ENCODE assay signal across 7 mouse cellular contexts in genomic region chr3:65585823-65586482, GRCm38 (mm10). TPM values are rescaled to one million over a fixed set of nuclear protein-coding genes. Genes with fewer than 3 reads are reported as not detected.
DNase-seq lines count a peak whose midpoint lies in the region; ATAC-seq lines count a peak whose summit lies in the region.

No protein-coding gene starts in this region.

- WGBS in forebrain, embryonic 15.5 days, result 23% methylated on average over 16 of the region's 16 CpGs
- WGBS in limb, embryonic 15.5 days, result 30% methylated on average over 16 of the region's 16 CpGs
- 32% methylated on average over 16 of the region's 16 CpGs for WGBS in stomach, embryonic 16.5 days

- peaks cover 7% of the 10 kb centered on the region for H3K27me3 ChIP-seq in megakaryocyte, embryonic 14.5 days (replicated peaks)
- no peaks in the 10 kb centered on the region for H3K27me3 ChIP-seq in forebrain, embryonic 15.5 days
- H3K27me3 ChIP-seq in limb, embryonic 15.5 days, result no peaks in the 10 kb centered on the region
- no peaks in the 10 kb centered on the region for H3K27me3 ChIP-seq in stomach, embryonic 16.5 days (ENCODE audit: control insufficient read depth, insufficient read depth, low read length)

- peak overlapping the region; percentile 33; the same call in 1 of the 2 replicates for H3K9ac ChIP-seq in forebrain, embryonic 15.5 days (replicated peaks)
- no peak overlapping the region for H3K9ac ChIP-seq in limb, embryonic 15.5 days
- peak overlapping the region; percentile 67 for H3K9ac ChIP-seq in stomach, embryonic 16.5 days (ENCODE audit: low read length)

- no peaks in the 10 kb centered on the region for H3K9me3 ChIP-seq in megakaryocyte, embryonic 14.5 days
- H3K9me3 ChIP-seq in forebrain, embryonic 15.5 days, result no peaks in the 10 kb centered on the region; the same call in 1 of the 2 replicates
- H3K9me3 ChIP-seq in limb, embryonic 15.5 days, result no peaks in the 10 kb centered on the region
- H3K9me3 ChIP-seq in stomach, embryonic 16.5 days (replicated peaks; ENCODE audit: control insufficient read depth, low read length), result no peaks in the 10 kb centered on the region

- peak overlapping the region; percentile 46 for H3K4me2 ChIP-seq in forebrain, embryonic 15.5 days (replicated peaks)
- H3K4me2 ChIP-seq in limb, embryonic 15.5 days, result peak overlapping the region; percentile 48
- peak overlapping the region; percentile 60 for H3K4me2 ChIP-seq in stomach, embryonic 16.5 days (ENCODE audit: low read depth, low read length)

- no peak overlapping the region for H3K27ac ChIP-seq in forebrain, embryonic 15.5 days (replicated peaks)
- H3K27ac ChIP-seq in limb, embryonic 15.5 days, result no peak overlapping the region
- peak overlapping the region; percentile 28; the same call in 1 of the 2 replicates for H3K27ac ChIP-seq in stomach, embryonic 16.5 days (ENCODE audit: low read length)

- no peaks in the 10 kb centered on the region for H3K36me3 ChIP-seq in megakaryocyte, embryonic 14.5 days (replicated peaks; ENCODE audit: low read length)
- no peaks in the 10 kb centered on the region for H3K36me3 ChIP-seq in forebrain, embryonic 15.5 days
- no peaks in the 10 kb centered on the region for H3K36me3 ChIP-seq in limb, embryonic 15.5 days
- H3K36me3 ChIP-seq in stomach, embryonic 16.5 days (ENCODE audit: control insufficient read depth, insufficient read depth, low read length), result no peaks in the 10 kb centered on the region

- DNase-seq in left cerebral cortex, postnatal 14 days (ENCODE audit: low spot score in 2 of 2), result no peak
- no peak for DNase-seq in retina, postnatal 1 day

- H3K4me1 ChIP-seq in megakaryocyte, embryonic 14.5 days, result peaks cover 5% of the 10 kb centered on the region; the same call in 1 of the 2 replicates
- H3K4me1 ChIP-seq in forebrain, embryonic 15.5 days, result peaks cover 21% of the 10 kb centered on the region
- peaks cover 13% of the 10 kb centered on the region for H3K4me1 ChIP-seq in limb, embryonic 15.5 days
- H3K4me1 ChIP-seq in stomach, embryonic 16.5 days (ENCODE audit: control insufficient read depth, insufficient read depth, low read length), result peaks cover 13% of the 10 kb centered on the region; the same call in 1 of the 2 replicates

- intact Hi-C loops in left cerebral cortex, postnatal 14 days (cut with DNase I), result no loop called here

- no peak for ATAC-seq in megakaryocyte, adult 5-6 weeks (ENCODE audit: poor library complexity, severe bottlenecking)
- ATAC-seq in forebrain, embryonic 15.5 days (replicated peaks), result peak; percentile 51; the same call in 1 of the 2 replicates
- ATAC-seq in limb, embryonic 15.5 days (ENCODE audit: insufficient number of reproducible peaks, low FRiP score, low TSS enrichment, low read depth), result no peak
- ATAC-seq in stomach, embryonic 16.5 days (ENCODE audit: insufficient read depth, low FRiP score), result no peak

- peak overlapping the region; percentile 78 for H3K4me3 ChIP-seq in megakaryocyte, embryonic 14.5 days (replicated peaks)
- H3K4me3 ChIP-seq in forebrain, embryonic 15.5 days, result peak overlapping the region; percentile 31
- peak overlapping the region; percentile 29 for H3K4me3 ChIP-seq in limb, embryonic 15.5 days
- peak overlapping the region; percentile 39 for H3K4me3 ChIP-seq in stomach, embryonic 16.5 days (replicated peaks; ENCODE audit: low read length)

RNA-seq across cellular contexts. Expression of gene Tiparp, which starts 57.7 kb away (rescaled TPM):
- 0.38 TPM in 1 of 2 replicates, not detected in the other for polyA plus RNA-seq in megakaryocyte, embryonic 14.5 days (2012; ENCODE audit: insufficient read depth, low replicate concordance)
- total RNA-seq in megakaryocyte, adult 5-6 weeks (2015), result 27.1 and 31.3 TPM in 2 replicates
- total RNA-seq in megakaryocyte, adult 5-6 weeks (2017), result 23.4 and 30.3 TPM in 2 replicates
- polyA plus RNA-seq in forebrain, embryonic 15.5 days (2015; fragmentation: Nextera tagmentation; extraction: Ambion mirVana), result 33.9 and 34.7 TPM in 2 replicates
- 36.8 and 39.0 TPM in 2 replicates for polyA plus RNA-seq in limb, embryonic 15.5 days (2015; fragmentation: Nextera tagmentation; extraction: Ambion mirVana)
- polyA plus RNA-seq in stomach, embryonic 16.5 days (2015; fragmentation: Nextera tagmentation; extraction: Ambion mirVana), result 38.0 and 38.6 TPM in 2 replicates
- 10 to 100 TPM; 10.9 to 15.4 TPM for total RNA-seq in left cerebral cortex, postnatal 14 days (2021)

Comparison
In these comparisons a context has a peak if more than half of its experiments do, and no peak if none do; other contexts are left out.
1. RNA of gene Tiparp, which starts 57.7 kb away (polyA plus RNA-seq): 36.8 to 39.0 TPM in limb, embryonic 15.5 days, 38.0 to 38.6 TPM in stomach, embryonic 16.5 days and 33.9 to 34.7 TPM in forebrain, embryonic 15.5 days; 0.38 TPM in megakaryocyte, embryonic 14.5 days; every median in the first group is over 10 times any median in the second.
2. Peak in every context shown above with its lines, with median percentiles within 50 percentile points of each other: H3K4me3 ChIP-seq and H3K4me2 ChIP-seq.